Mouse (Mus musculus) stomach, embryonic 14.5 days (tissue): ENCODE measurements at regions not wholly inside any gene's neighbourhood (a gene's known extent, or its start where the extent isn't known, plus 50 kb on each side); places are given as distances from the start of the nearest gene placed in this dataset.
"Not testable (repeated sequence)": the region's sequence is repeated elsewhere in the genome, so short reads cannot be mapped to it uniquely, and the experiment has no call there.

Experiments used
- ATAC-seq: fragments of 200-750 bp; cut with Nextera tagmentation; 2 replicates; pipeline ENCODE4 v1.8.0; 2017; ENCODE audit warnings: low read depth, moderate TSS enrichment; ENCODE audit not compliant: insufficient number of reproducible peaks, insufficient read depth, low FRiP score
- H3K27ac ChIP-seq: fragments of 300-500 bp; sonication (generic); 2 replicates; pipeline ENCODE4 v1.5.1; 2014; ENCODE audit warnings: mild to moderate bottlenecking, low read length, moderate library complexity, mixed read lengths
- H3K27me3 ChIP-seq: fragments of 300-500 bp; sonication (generic); 2 replicates; pipeline ENCODE4 v1.6.1; 2014; ENCODE audit warnings: low read length, control low read depth, mixed read lengths; ENCODE audit not compliant: control insufficient read depth, insufficient read depth
- H3K36me3 ChIP-seq: fragments of 300-500 bp; sonication (generic); 2 replicates; pipeline ENCODE4 v1.6.1; 2014; ENCODE audit warnings: mild to moderate bottlenecking, control low read depth, low read length, moderate library complexity, mixed read lengths; ENCODE audit not compliant: control insufficient read depth, insufficient read depth
- H3K4me1 ChIP-seq: fragments of 300-500 bp; sonication (generic); 2 replicates; pipeline ENCODE4 v1.6.1; 2014; ENCODE audit warnings: low read length, control low read depth, mixed read lengths; ENCODE audit not compliant: control insufficient read depth, insufficient read depth
- H3K4me2 ChIP-seq: fragments of 300-500 bp; sonication (generic); replicated peaks from 2 replicates; pipeline ENCODE4 v1.6.1; 2014; ENCODE audit warnings: low read depth, low read length, control low read depth
- H3K4me3 ChIP-seq: fragments of 300-500 bp; sonication (generic); 2 replicates; pipeline ENCODE4 v1.5.1; 2014; ENCODE audit warnings: low read depth, low read length, control low read depth
- H3K9ac ChIP-seq: fragments of 300-500 bp; sonication (generic); replicated peaks from 2 replicates; pipeline ENCODE4 v1.6.1; 2014; ENCODE audit warnings: low read depth, mild to moderate bottlenecking, control low read depth, low read length, moderate library complexity, mixed read lengths
- H3K9me3 ChIP-seq: fragments of 300-500 bp; sonication (generic); 2 replicates; pipeline ENCODE4 v1.6.1; 2016; ENCODE audit warnings: low read depth, low read length, control low read depth; ENCODE audit not compliant: control insufficient read depth
- WGBS: fragments of 180-500 bp; shearing (Covaris S2); extraction: QIAGEN DNeasy Blood & Tissue Kit; methylation state at CpG from one replicate; pipeline ENCODE4 v1.1.7; 2014; 5-methylcytosine and 5-hydroxymethylcytosine counted together

- 78% methylated on average over 2 of the region's 2 CpGs for WGBS
- not testable (repeated sequence) for H3K27me3 ChIP-seq, H3K4me2 ChIP-seq
Measured at GRCm38 (mm10) chr4:147231381-147231780, 74.1 kb upstream of the Zfp988 start.

GRCm38 (mm10) chr4:147231787-147232186 is 73.7 kb upstream of the Zfp988 start:
- not testable (repeated sequence) for H3K27me3 ChIP-seq, H3K4me2 ChIP-seq, H3K4me1 ChIP-seq, H3K27ac ChIP-seq, H3K9ac ChIP-seq, H3K36me3 ChIP-seq, H3K4me3 ChIP-seq, ATAC-seq
- H3K9me3 ChIP-seq = peaks cover 23% of the 10 kb centered on the region
- WGBS = 83% methylated on average over 3 of the region's 3 CpGs

More at GRCm38 (mm10) chr4:147231381-147231780, 74.1 kb upstream of the Zfp988 start:
- not testable (repeated sequence) for H3K27ac ChIP-seq, ATAC-seq, H3K4me1 ChIP-seq, H3K9ac ChIP-seq, H3K4me3 ChIP-seq, H3K36me3 ChIP-seq
- peaks cover 23% of the 10 kb centered on the region for H3K9me3 ChIP-seq

GRCm38 (mm10) chr4:147232279-147232678 is 73.2 kb upstream of the Zfp988 start:
- H3K9ac ChIP-seq, H3K4me1 ChIP-seq, ATAC-seq, H3K27me3 ChIP-seq, H3K27ac ChIP-seq, H3K36me3 ChIP-seq, H3K4me3 ChIP-seq, H3K4me2 ChIP-seq: not testable (repeated sequence)
- peaks cover 23% of the 10 kb centered on the region for H3K9me3 ChIP-seq
- WGBS = 89% methylated on average over 1 of the region's 1 CpGs

- H3K4me1 ChIP-seq, H3K27ac ChIP-seq, H3K27me3 ChIP-seq, H3K9ac ChIP-seq, ATAC-seq, H3K36me3 ChIP-seq, H3K4me2 ChIP-seq, H3K4me3 ChIP-seq: not testable (repeated sequence)
- 50% methylated on average over 2 of the region's 2 CpGs for WGBS
- peaks cover 23% of the 10 kb centered on the region for H3K9me3 ChIP-seq
Measured at GRCm38 (mm10) chr4:147234227-147234626, 71.2 kb upstream of the Zfp988 start.

DNA sequence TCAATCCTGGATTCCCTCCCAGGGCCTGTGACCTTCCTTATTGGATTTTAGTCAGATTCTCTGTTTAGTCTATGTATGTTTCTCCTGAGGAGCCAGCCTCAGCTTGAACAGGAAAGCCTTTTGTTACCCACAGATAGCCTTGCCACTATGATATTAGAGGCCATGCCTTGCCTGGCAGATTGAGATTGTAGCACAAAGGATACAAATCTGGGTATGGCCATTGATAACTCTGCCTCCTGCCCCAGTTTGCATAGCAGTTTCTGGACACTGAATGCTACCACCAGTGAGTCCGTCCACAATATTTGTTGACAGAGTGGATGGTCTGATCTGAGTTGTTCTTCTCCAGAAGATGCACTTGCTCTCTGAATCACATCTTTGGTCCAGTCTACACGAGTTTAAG is 70.0 kb upstream of the Zfp988 start:
- peaks cover 28% of the 10 kb centered on the region for H3K9me3 ChIP-seq
- not testable (repeated sequence) for ATAC-seq, H3K27me3 ChIP-seq, H3K27ac ChIP-seq, H3K4me2 ChIP-seq, H3K9ac ChIP-seq, H3K4me3 ChIP-seq, H3K4me1 ChIP-seq, H3K36me3 ChIP-seq
- 61% methylated on average over 2 of the region's 2 CpGs for WGBS

GRCm38 (mm10) chr4:147241315-147242182 is 63.9 kb upstream of the Zfp988 start:
- 73% methylated on average over 4 of the region's 4 CpGs for WGBS
- H3K9me3 ChIP-seq = peaks cover 15% of the 10 kb centered on the region; the same call in 1 of the 2 replicates
- H3K4me3 ChIP-seq, H3K4me1 ChIP-seq, H3K9ac ChIP-seq, H3K36me3 ChIP-seq, H3K4me2 ChIP-seq, H3K27me3 ChIP-seq, H3K27ac ChIP-seq: not testable (repeated sequence)
- ATAC-seq = 0 out of 2 replicates have a peak, but pooled peaks have one; percentile 33

GRCm38 (mm10) chr4:147242183-147242477 is 63.3 kb upstream of the Zfp988 start:
- Histone ChIP-seq H3K27me3 (no peaks in the 10 kb centered on the region), H3K36me3 (no peaks in the 10 kb centered on the region), H3K4me3 (no peak overlapping the region), H3K4me1 (no peaks in the 10 kb centered on the region), H3K9ac (no peak overlapping the region), H3K9me3 (peaks cover 15% of the 10 kb centered on the region; the same call in 1 of the 2 replicates), H3K27ac (no peak overlapping the region), H3K4me2 (no peak overlapping the region)
- 88% methylated on average over 2 of the region's 2 CpGs for WGBS
- ATAC-seq = no peak

DNA sequence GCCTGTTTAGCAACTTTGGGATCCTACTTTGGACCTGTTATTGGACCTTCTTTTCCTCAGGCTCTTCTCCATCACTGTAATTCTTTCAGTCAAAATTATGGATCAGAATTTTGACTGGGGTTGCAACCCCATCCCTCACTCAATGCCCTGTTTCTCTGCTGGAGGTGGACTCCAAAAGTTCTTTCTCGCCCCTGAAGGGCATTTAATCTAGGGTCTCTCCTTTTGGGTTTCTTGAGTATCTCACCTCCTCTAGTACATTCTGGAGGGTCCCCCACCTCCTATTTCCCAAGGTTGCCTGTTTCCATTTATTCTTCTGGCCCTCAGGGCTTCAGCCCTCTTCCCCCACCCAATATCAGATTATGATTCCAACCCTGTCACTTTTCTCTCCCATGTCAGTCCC is 56.9 kb upstream of the Zfp988 start:
- not testable (repeated sequence) for H3K27me3 ChIP-seq, H3K36me3 ChIP-seq, H3K27ac ChIP-seq, ATAC-seq, H3K4me2 ChIP-seq, H3K4me3 ChIP-seq, H3K4me1 ChIP-seq, H3K9ac ChIP-seq
- H3K9me3 ChIP-seq = peaks cover 12% of the 10 kb centered on the region
- WGBS = 81% methylated on average over 1 of the region's 1 CpGs
